Mouse (Mus musculus): ENCODE measurements around the gene Tmem63b.

- TF ChIP-seq MAFK (IDR thresholded peaks at IDR 0.05; ENCODE audit: insufficient read depth, low read depth, low read length): no peak
- no peak for TF ChIP-seq ZNF384 (IDR thresholded peaks at IDR 0.05; ENCODE audit: low read depth, low read length)
- TF ChIP-seq CHD2 (IDR thresholded peaks at IDR 0.05; ENCODE audit: low read depth, low read length): no peak
- TF ChIP-seq HCFC1 (IDR thresholded peaks at IDR 0.05; ENCODE audit: borderline replicate concordance, insufficient read depth, low read length): no peak
Observed at GRCm38 (mm10) chr17:45689120-45689519, 2.4 kb upstream of the Tmem63b start.

Data from ES-E14 (cell line).